Mouse (Mus musculus) liver, embryonic 14.5 days (tissue): ENCODE data around the gene Ezh1.

Experiments
- CTCF ChIP-seq: IDR thresholded peaks from 2 replicates; pipeline ENCODE4 v1.5.1; 2016; ENCODE audit warnings: antibody characterized with exemption, low read depth, control low read depth
- EP300 ChIP-seq: IDR thresholded peaks from 2 replicates; pipeline ENCODE4 v1.6.1; 2016; ENCODE audit warnings: antibody characterized with exemption, low read depth

DNA sequence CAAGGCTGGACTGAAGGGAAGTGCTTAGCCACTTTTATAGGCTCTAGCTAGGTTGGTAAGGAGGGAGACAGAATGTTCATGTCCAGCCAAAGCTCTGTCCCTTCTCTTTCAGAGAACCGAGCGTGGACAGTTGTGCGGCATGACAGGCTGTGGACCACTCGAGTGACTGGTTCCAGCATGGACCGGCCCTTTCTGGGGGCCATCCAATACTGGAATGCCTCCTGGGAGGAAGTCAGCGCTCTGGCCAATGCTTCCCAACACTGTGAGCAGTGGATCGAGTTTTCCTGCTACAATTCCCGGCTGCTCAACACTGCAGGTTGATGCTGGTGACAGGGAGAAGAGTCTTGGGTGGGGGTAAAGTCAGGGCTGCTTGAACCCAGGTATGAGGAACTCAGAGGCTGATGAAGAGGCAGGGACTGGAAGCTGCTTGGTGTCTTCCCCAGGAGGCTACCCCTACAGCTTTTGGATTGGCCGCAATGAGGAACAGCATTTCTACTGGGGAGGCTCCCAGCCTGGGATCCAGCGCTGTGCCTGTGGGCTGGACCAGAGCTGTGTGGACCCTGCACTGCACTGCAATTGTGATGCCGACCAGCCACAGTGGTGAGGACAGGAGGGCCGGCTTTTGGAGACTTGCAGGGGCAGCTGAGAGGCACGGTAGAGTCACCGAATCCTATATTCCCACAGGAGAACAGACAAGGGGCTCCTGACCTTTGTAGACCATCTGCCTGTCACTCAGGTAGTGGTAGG lies 43.3 kb downstream of the Ezh1 start:
- TF ChIP-seq EP300 (no peak), CTCF (no peak)
